Mouse (Mus musculus) neural tube, embryonic 13.5 days (tissue): ENCODE data around the gene Akr1c21. TPM values are rescaled to one million over a fixed set of nuclear protein-coding genes. Genes with fewer than 3 reads are reported as not detected.
"Not testable (repeated sequence)": the region's sequence is repeated elsewhere in the genome, so short reads cannot be mapped to it uniquely, and the experiment has no call there.

Experiments
- ATAC-seq: fragments of 200-750 bp; cut with Nextera tagmentation; 2 replicates; pipeline ENCODE4 v1.8.0; 2017; ENCODE audit warnings: low read depth, mild to moderate bottlenecking, moderate TSS enrichment, moderate library complexity
- H3K27ac ChIP-seq: fragments of 300-500 bp; sonication (generic); replicated peaks from 2 replicates; pipeline ENCODE4 v1.5.1; 2015; ENCODE audit warnings: moderate library complexity, mild to moderate bottlenecking, inconsistent platforms
- H3K27me3 ChIP-seq: fragments of 300-500 bp; sonication (generic); 2 replicates; pipeline ENCODE4 v1.6.1; 2015; ENCODE audit warnings: mild to moderate bottlenecking, inconsistent platforms
- H3K36me3 ChIP-seq: fragments of 300-500 bp; sonication (generic); 2 replicates; pipeline ENCODE4 v1.6.1; 2015; ENCODE audit warnings: mild to moderate bottlenecking, inconsistent platforms
- H3K4me1 ChIP-seq: fragments of 300-500 bp; sonication (generic); replicated peaks from 2 replicates; pipeline ENCODE4 v1.6.1; 2015; ENCODE audit warnings: inconsistent platforms
- H3K4me2 ChIP-seq: fragments of 300-500 bp; sonication (generic); 2 replicates; pipeline ENCODE4 v1.6.1; 2015; ENCODE audit warnings: inconsistent platforms, mild to moderate bottlenecking, moderate library complexity
- H3K4me3 ChIP-seq: fragments of 300-500 bp; sonication (generic); 2 replicates; pipeline ENCODE4 v1.5.1; 2015; ENCODE audit warnings: mild to moderate bottlenecking, inconsistent platforms
- H3K9ac ChIP-seq: fragments of 300-500 bp; sonication (generic); 2 replicates; pipeline ENCODE4 v1.6.1; 2015; ENCODE audit warnings: moderate library complexity, mild to moderate bottlenecking, inconsistent platforms
- H3K9me3 ChIP-seq: fragments of 300-500 bp; sonication (generic); 2 replicates; pipeline ENCODE4 v1.6.1; 2016; ENCODE audit warnings: inconsistent platforms
- WGBS: fragments of 180-500 bp; shearing (Covaris S2); methylation state at CpG from one replicate; pipeline ENCODE4 v1.1.7; 2015; 5-methylcytosine and 5-hydroxymethylcytosine counted together
- polyA plus RNA-seq: library from polyadenylated mRNA; unstranded; fragments of >200 nt; fragmentation: Nextera tagmentation; extraction: Ambion mirVana; gene quantifications from 2 replicates; pipeline ENCODE4 v1.2.1, GENCODE M21; 2015

The Akr1c21 gene
- polyA plus RNA-seq = not detected in 2 replicates

DNA sequence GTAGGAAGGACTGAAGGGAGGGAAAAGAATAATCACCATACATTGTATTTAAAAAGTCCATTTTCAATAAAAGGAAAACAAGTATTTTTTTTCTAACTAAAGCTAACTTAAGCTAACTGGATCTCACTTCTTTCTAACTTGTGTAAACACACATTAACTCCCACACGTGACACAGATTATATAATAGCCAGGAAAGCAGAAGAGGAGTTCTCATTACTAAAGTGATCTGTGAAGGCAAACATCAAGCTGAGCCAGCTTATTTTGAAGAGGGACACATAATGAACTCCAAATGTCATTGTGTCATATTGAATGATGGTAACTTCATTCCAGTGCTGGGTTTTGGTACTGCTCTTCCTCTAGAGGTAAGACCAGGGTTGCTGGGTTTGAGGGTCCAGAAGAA lies at the start of gene Akr1c21:
Akr1c21 (plus strand) TSS at position 205 of the 400 bp plus-strand sequence.
- 87% methylated on average over 1 of the region's 1 CpGs for WGBS
- Histone ChIP-seq H3K27ac (no peak within 1 kb of the TSS), H3K4me2 (no peak within 1 kb of the TSS), H3K27me3 (no peaks in the 10 kb centered on the region), H3K9ac (no peak within 1 kb of the TSS), H3K4me3 (no peak within 1 kb of the TSS), H3K36me3 (no peaks in the 10 kb centered on the region), H3K4me1 (no peaks in the 10 kb centered on the region), H3K9me3 (no peaks in the 10 kb centered on the region)
- ATAC-seq = no peak

GRCm38 (mm10) chr13:4559143-4559542 lies 14.7 kb upstream of the Akr1c21 start:
- H3K9ac ChIP-seq = no peak overlapping the region
- no peak overlapping the region for H3K4me3 ChIP-seq
- no peak for ATAC-seq
- no peak overlapping the region for H3K4me2 ChIP-seq
- H3K36me3 ChIP-seq = no peaks in the 10 kb centered on the region
- H3K27me3 ChIP-seq = no peaks in the 10 kb centered on the region
- no peaks in the 10 kb centered on the region for H3K4me1 ChIP-seq
- H3K9me3 ChIP-seq = no peaks in the 10 kb centered on the region
- 65% methylated on average over 1 of the region's 1 CpGs for WGBS
- H3K27ac ChIP-seq = no peak overlapping the region

DNA sequence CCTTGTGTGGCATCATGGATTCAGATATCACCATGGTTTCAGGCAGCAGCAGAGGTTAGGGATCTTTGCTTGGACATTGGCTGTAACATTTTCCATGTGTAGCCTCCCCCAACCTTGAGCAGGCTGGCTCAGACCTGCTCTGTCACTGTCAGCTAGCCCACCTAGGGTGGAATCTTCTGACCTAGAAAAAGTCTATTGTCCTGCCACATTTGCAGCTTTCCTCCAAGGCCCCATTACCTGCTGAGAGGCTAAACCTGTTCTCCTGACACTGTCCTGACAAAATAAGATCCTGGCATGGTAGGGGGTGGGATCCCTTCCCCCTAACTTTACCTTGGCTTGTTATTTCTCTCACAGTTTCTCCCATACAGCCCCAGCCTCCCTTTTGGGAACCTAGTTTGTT lies 13.4 kb upstream of the Akr1c21 start:
- no peaks in the 10 kb centered on the region for H3K4me1 ChIP-seq
- no peaks in the 10 kb centered on the region for H3K9me3 ChIP-seq
- H3K27ac ChIP-seq = no peak overlapping the region
- no peaks in the 10 kb centered on the region for H3K27me3 ChIP-seq
- H3K9ac ChIP-seq = no peak overlapping the region
- H3K4me3 ChIP-seq = no peak overlapping the region
- no peaks in the 10 kb centered on the region for H3K36me3 ChIP-seq
- no peak overlapping the region for H3K4me2 ChIP-seq
- ATAC-seq = no peak

GRCm38 (mm10) chr13:4565996-4566395 lies 7.9 kb upstream of the Akr1c21 start:
- no peaks in the 10 kb centered on the region for H3K27me3 ChIP-seq
- no peaks in the 10 kb centered on the region for H3K36me3 ChIP-seq
- no peak overlapping the region for H3K4me3 ChIP-seq
- no peaks in the 10 kb centered on the region for H3K4me1 ChIP-seq
- no peak for ATAC-seq
- no peaks in the 10 kb centered on the region for H3K9me3 ChIP-seq
- H3K27ac ChIP-seq = no peak overlapping the region
- no peak overlapping the region for H3K4me2 ChIP-seq
- 85% methylated on average over 2 of the region's 2 CpGs for WGBS
- no peak overlapping the region for H3K9ac ChIP-seq

DNA sequence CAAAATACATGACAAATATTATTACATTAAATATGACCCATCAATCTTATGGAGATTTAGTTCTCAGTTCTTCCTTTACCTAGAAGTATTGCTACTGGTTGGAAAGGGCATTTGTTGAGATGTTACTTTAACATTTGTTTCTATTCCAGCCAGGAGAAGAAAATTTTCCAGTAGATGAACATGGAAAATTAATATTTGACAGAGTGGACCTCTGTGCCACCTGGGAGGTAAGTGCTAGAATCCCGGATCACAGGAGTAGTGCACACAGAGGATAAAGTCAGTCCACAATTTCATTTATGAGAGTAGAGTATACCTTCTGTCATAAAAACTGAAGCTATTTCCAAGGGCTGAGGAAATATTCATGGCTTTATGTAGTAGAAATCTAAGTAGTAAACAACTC lies 3.0 kb downstream of the Akr1c21 start:
- H3K9ac ChIP-seq = no peak overlapping the region
- H3K36me3 ChIP-seq = no peaks in the 10 kb centered on the region
- no peaks in the 10 kb centered on the region for H3K4me1 ChIP-seq
- H3K4me3 ChIP-seq = no peak overlapping the region
- no peaks in the 10 kb centered on the region for H3K27me3 ChIP-seq
- no peak for ATAC-seq
- no peak overlapping the region for H3K4me2 ChIP-seq
- H3K27ac ChIP-seq = no peak overlapping the region
- WGBS = 82% methylated on average over 1 of the region's 1 CpGs
- H3K9me3 ChIP-seq = no peaks in the 10 kb centered on the region

GRCm38 (mm10) chr13:4603431-4603830 lies 29.6 kb downstream of the Akr1c21 start:
- not testable (repeated sequence) for H3K4me2 ChIP-seq, H3K27me3 ChIP-seq, H3K27ac ChIP-seq, H3K4me3 ChIP-seq, H3K4me1 ChIP-seq, H3K9ac ChIP-seq, H3K9me3 ChIP-seq, ATAC-seq
- WGBS = 51% methylated on average over 3 of the region's 3 CpGs
- peaks cover 41% of the 10 kb centered on the region for H3K36me3 ChIP-seq

GRCm38 (mm10) chr13:4606821-4607220 lies 32.9 kb downstream of the Akr1c21 start:
- no peaks in the 10 kb centered on the region for H3K9me3 ChIP-seq
- peaks cover 11% of the 10 kb centered on the region for H3K36me3 ChIP-seq
- peaks cover 11% of the 10 kb centered on the region; the same call in 1 of the 2 replicates for H3K4me1 ChIP-seq
- no peak overlapping the region for H3K27ac ChIP-seq
- 0 out of 2 replicates have a peak, but pooled peaks cover 4% of the 10 kb centered on the region for H3K27me3 ChIP-seq
- no peak overlapping the region for H3K4me3 ChIP-seq
- 94% methylated on average over 4 of the region's 4 CpGs for WGBS
- no peak overlapping the region for H3K9ac ChIP-seq
- ATAC-seq = no peak
- no peak overlapping the region for H3K4me2 ChIP-seq

DNA sequence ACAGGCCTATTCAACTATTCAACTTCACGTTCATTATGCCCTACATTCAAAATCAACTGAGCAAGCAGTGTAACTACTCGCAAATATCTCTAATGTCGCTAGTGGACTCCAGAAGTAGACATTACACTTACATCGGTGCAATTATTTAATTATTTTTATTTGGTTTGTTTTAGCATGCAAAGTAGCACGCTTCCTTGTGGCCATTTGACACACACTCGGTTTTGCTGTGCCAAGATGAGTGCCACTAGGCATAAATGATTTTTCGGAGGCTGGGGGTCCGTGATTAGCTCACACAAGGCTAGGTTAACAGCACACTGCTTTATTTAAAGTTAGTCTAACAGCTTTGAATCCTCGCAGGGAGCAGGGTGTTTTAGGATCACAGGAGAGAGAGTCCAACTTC lies 34.7 kb downstream of the Akr1c21 start:
- Histone ChIP-seq H3K9me3 (no peaks in the 10 kb centered on the region), H3K27ac (peak overlapping the region; percentile 74), H3K36me3 (no peaks in the 10 kb centered on the region), H3K9ac (peak overlapping the region; percentile 82), H3K4me3 (peak overlapping the region; percentile 70), H3K27me3 (0 out of 2 replicates have a peak, but pooled peaks cover 4% of the 10 kb centered on the region), H3K4me2 (peak overlapping the region; percentile 75), H3K4me1 (peaks cover 11% of the 10 kb centered on the region; the same call in 1 of the 2 replicates)
- peak; percentile 26 for ATAC-seq
- WGBS = 26% methylated on average over 9 of the region's 9 CpGs

DNA sequence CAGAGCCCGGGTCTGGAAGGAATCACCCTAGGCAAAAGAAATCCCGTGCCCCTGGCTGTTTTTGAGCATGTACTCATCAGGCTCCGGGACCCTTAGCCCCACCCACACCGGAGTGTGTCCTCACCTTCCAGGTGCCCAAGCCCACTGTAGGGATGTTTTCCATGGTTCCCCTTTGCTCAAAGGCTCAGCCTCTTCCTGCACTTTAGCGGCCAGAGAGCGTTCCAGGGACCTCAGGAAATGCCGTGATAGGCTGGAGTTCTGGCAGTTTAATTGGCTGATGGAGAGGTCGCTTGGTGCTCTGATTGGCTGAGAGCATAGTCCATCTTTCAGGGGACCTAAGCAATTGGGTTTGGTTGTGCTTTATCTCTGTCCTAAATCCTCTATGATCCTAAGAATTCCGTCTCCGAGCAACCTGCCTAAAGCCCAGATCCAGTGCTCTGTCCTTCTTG lies 35.1 kb downstream of the Akr1c21 start, which contains the start of gene Akr1e1:
Akr1e1 (minus strand) TSS at position 214 of the 449 bp plus-strand sequence.
- Histone ChIP-seq H3K27me3 (0 out of 2 replicates have a peak, but pooled peaks cover 4% of the 10 kb centered on the region), H3K9me3 (no peaks in the 10 kb centered on the region), H3K27ac (peak within 1 kb of the TSS; percentile 74), H3K4me2 (peak within 1 kb of the TSS; percentile 75), H3K4me3 (peak within 1 kb of the TSS; percentile 70), H3K9ac (peak within 1 kb of the TSS; percentile 82), H3K36me3 (no peaks in the 10 kb centered on the region), H3K4me1 (peaks cover 11% of the 10 kb centered on the region; the same call in 1 of the 2 replicates)
- peak; percentile 100 for ATAC-seq
- 2% methylated on average over 10 of the region's 10 CpGs for WGBS

DNA sequence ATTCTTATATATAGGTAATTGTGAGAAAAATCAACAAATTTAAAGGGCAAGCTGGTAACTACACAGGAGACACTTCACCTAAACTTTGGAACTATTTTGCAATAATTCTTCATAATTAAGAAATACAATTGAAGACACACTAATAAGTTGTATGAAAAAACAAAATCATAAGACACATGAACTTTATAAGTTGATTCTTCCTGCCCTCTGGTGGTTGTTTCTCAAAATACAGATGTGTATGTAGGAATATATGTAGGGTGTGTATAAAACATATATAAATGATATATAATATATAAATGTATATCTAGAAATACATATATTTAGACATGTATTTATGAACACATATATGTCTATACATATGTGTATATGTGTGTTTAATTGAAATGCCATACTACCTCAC lies 37.0 kb downstream of the Akr1c21 start:
- Histone ChIP-seq H3K4me1 (peaks cover 11% of the 10 kb centered on the region; the same call in 1 of the 2 replicates), H3K27me3 (0 out of 2 replicates have a peak, but pooled peaks cover 4% of the 10 kb centered on the region), H3K27ac (no peak overlapping the region), H3K9me3 (no peaks in the 10 kb centered on the region), H3K9ac (no peak overlapping the region), H3K36me3 (no peaks in the 10 kb centered on the region), H3K4me2 (no peak overlapping the region), H3K4me3 (no peak overlapping the region)
- ATAC-seq = no peak

Other genes with a start within 250 kb of the Akr1c21 start
- not detected in 2 replicates for gene Akr1c6, start 139.8 kb upstream of the Akr1c21 start, polyA plus RNA-seq
- gene Akr1c20, start 50.7 kb upstream of the Akr1c21 start, polyA plus RNA-seq = not detected in 2 replicates
- gene Akr1e1, start 35.1 kb downstream of the Akr1c21 start, polyA plus RNA-seq = 32.1 and 47.8 TPM in 2 replicates